Mouse (Mus musculus): ENCODE results near the gene Slc25a28. TPM values are rescaled to one million over a fixed set of nuclear protein-coding genes. Genes with fewer than 3 reads are reported as not detected.

Gene Slc25a28
- 20.3 and 24.2 TPM in 2 replicates for polyA plus RNA-seq (2012; rRNA removed)

DNA sequence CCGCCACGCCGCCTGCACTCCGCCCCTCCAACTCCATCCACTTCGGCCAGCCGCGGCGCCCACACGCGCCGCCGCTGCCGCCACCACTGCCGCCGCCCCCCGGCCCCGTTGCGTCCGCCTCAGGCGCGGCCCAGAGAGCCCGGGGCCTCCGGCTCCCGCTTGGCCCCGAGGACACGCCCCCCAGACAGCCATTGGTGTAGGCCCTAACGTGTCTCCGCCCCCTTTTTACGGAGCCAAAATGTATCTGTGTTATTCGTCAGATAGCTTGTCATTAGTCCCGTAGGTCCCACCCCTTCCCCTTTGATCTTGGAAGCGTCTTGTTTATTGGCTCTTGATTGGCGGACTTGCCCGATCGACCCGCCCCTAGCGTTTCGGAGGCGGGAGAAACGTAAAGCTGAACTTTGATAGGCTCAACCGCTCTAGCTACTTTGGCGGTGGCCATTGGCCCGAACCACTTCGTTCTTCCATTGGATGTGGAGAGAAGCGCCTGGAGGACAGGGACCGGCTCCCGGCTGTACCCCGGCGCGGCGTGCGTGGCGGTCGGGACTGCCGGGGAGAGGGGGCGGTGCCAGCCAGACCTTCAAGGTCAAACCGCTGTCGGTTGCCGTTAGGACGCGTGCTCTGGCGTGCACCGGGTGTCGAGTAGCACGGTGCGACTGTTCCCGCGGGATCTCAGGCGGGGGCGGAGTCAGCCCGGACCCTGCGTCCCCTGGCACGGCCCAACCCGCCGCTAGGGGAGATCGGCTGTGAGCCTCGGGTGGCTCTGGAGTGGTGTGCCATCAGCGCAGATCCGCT is at the start of gene Slc25a28:
Gene Slc25a28, minus strand, starts transcription at position 152 of the 795 bp plus-strand sequence.

DNA sequence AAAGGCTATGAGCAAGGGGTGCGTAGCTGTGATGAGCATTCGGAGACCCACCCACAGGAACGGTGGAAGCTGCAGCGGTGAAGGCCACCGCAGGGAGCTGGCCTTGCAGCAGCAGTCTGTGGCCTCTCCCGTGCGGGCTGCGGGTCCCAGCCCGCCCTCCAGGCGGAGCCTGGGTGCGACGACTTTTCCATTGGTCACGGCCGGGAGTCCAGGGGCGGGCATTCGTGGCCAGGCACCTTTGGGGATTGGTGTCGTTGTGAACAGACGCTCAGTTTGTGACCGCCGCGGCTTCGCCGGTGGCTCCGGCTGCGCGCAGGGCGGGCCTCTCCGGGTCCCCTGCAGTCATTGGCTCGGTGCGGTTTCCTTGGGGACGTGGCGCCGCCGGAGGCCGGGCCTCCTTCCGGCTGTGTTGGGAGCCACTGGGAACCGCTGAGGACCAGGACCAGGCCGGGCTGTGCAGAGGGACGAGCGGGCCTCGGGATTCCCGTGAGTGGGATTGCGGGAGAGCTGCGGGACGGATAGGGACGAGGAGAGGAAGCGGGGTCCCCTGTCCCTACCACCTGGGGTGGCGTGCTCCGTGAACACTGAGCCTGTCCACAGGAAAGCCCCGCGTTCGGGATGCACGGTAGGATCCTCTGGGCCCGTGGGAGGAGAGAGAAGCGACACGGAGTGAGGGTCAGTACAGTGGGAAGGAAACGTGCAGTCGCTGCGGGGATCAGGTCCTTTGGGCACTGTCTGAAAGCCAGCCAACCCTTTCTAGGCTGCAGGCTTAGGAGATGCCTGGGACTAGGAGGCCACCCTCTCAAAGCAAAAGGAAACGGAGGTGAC is 15.0 kb upstream of the Slc25a28 start, which contains the start of gene Entpd7:
Gene Entpd7, plus strand, starts transcription at position 254 of the 828 bp plus-strand sequence.

Other genes starting within 250 kb of the Slc25a28 start
- 0.24 and 0.54 TPM in 2 replicates for gene Cnnm1, start 234.4 kb downstream of the Slc25a28 start, polyA plus RNA-seq (2012; rRNA removed)
- 31.5 and 36.8 TPM in 2 replicates for gene Got1, start 150.3 kb downstream of the Slc25a28 start, polyA plus RNA-seq (2012; rRNA removed)
- gene Nkx2-3, start 62.6 kb downstream of the Slc25a28 start, polyA plus RNA-seq (2012; rRNA removed) = 0.07 and 0.12 TPM in 2 replicates
- 1.5 and 1.6 TPM in 2 replicates for gene Entpd7, start 14.8 kb upstream of the Slc25a28 start, polyA plus RNA-seq (2012; rRNA removed)
- 6.8 and 7.7 TPM in 2 replicates for gene Cutc, start 78.1 kb upstream of the Slc25a28 start, polyA plus RNA-seq (2012; rRNA removed)
- gene Cox15, start 78.1 kb upstream of the Slc25a28 start, polyA plus RNA-seq (2012; rRNA removed) = 7.9 and 8.9 TPM in 2 replicates
- gene Abcc2, start 107.3 kb upstream of the Slc25a28 start, polyA plus RNA-seq (2012; rRNA removed) = 53.0 and 60.0 TPM in 2 replicates